Mouse (Mus musculus): ENCODE results near the gene Pde7b.

DNA sequence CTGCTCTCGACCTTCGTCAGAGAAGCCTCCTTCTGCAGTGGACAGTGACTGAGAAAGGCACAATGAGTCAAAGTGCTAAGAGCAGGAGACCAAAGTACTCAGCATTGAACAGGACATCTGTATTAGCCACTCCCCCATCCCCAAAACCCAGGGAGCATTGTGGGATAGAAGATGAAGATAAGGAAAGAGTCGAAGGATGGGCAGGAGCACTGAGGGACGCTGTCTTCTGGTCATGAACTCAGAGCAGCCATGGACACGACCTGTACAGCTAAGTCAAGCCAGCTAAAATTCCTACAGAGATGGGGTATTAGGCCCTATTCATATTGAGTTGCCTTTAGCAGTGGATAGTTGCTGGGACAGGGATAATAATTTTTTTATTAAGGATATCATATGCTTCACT, 321.9 kb downstream of the Pde7b start:
- no peak for TF ChIP-seq CTCF (IDR thresholded peaks at IDR 0.05; ENCODE audit: borderline replicate concordance, control insufficient read depth, extremely low read depth, insufficient read depth, low read length, poor library complexity)
- no peak for TF ChIP-seq POLR2A (IDR thresholded peaks at IDR 0.05; ENCODE audit: control insufficient read depth, extremely low read depth, insufficient read depth, low read length, poor library complexity)

All from thymus, adult 2 months (tissue).